Mouse (Mus musculus): ENCODE results near the gene Bcl2l1.

DNA sequence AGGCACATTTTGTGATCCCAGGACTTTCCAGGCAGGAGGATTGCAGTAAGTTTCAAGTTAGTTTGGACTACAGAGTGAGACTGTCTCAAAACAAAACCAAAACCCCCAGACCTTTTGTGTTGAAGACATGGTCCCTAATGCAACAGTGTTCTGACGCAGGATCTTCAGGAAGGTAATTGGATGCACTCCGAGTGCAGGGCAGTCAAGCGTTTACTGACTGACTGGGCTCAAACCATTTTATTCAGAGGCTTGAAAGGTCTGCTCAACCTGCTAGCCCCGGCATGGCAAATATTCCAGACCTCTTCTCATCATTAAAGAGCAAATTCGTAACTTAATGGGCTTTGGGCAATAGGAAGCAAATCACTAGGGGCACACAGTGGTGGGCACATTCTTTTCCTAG is 12.8 kb downstream of the Bcl2l1 start:
- TF ChIP-seq CTCF (IDR thresholded peaks at IDR 0.05; ENCODE audit: borderline replicate concordance, insufficient read depth, low read length) (no peak), POLR2A (IDR thresholded peaks at IDR 0.05; ENCODE audit: low read depth, low read length) (no peak)

Data from embryonic fibroblast, embryonic 13.5 days (primary cell).